Mouse (Mus musculus) heart, embryonic 15.5 days (tissue): ENCODE results near the gene Coro6. TPM values are rescaled to one million over a fixed set of nuclear protein-coding genes. Genes with fewer than 3 reads are reported as not detected.

Experiments used
- ATAC-seq: fragments of 200-750 bp; cut with Nextera tagmentation; replicated peaks from 2 replicates; pipeline ENCODE4 v1.8.0; 2017; ENCODE audit warnings: low read depth, moderate TSS enrichment; ENCODE audit not compliant: insufficient number of reproducible peaks, insufficient read depth, low FRiP score
- H3K27ac ChIP-seq: fragments of 300-500 bp; sonication (generic); 2 replicates; pipeline ENCODE4 v1.5.1; 2015; ENCODE audit warnings: mild to moderate bottlenecking, inconsistent platforms
- H3K27me3 ChIP-seq: fragments of 300-500 bp; sonication (generic); 2 replicates; pipeline ENCODE4 v1.6.1; 2015; ENCODE audit warnings: inconsistent platforms
- H3K36me3 ChIP-seq: fragments of 300-500 bp; sonication (generic); 2 replicates; pipeline ENCODE4 v1.6.1; 2015; ENCODE audit warnings: mild to moderate bottlenecking, inconsistent platforms
- H3K4me1 ChIP-seq: fragments of 300-500 bp; sonication (generic); replicated peaks from 2 replicates; pipeline ENCODE4 v1.6.1; 2015; ENCODE audit warnings: inconsistent platforms
- H3K4me2 ChIP-seq: fragments of 300-500 bp; sonication (generic); 2 replicates; pipeline ENCODE4 v1.6.1; 2015; ENCODE audit warnings: inconsistent platforms, mild to moderate bottlenecking, moderate library complexity
- H3K4me3 ChIP-seq: fragments of 300-500 bp; sonication (generic); 2 replicates; pipeline ENCODE4 v1.5.1; 2015; ENCODE audit warnings: mild to moderate bottlenecking, inconsistent platforms
- H3K9ac ChIP-seq: fragments of 300-500 bp; sonication (generic); 2 replicates; pipeline ENCODE4 v1.6.1; 2015; ENCODE audit warnings: mild to moderate bottlenecking, inconsistent platforms
- H3K9me3 ChIP-seq: fragments of 300-500 bp; sonication (generic); replicated peaks from 2 replicates; pipeline ENCODE4 v1.6.1; 2016; ENCODE audit warnings: inconsistent platforms
- WGBS: fragments of 180-500 bp; shearing (Covaris S2); methylation state at CpG from one replicate; pipeline ENCODE4 v1.1.7; 2015; ENCODE audit warnings: mixed read lengths; 5-methylcytosine and 5-hydroxymethylcytosine counted together
- polyA plus RNA-seq: library from polyadenylated mRNA; unstranded; fragments of >200 nt; fragmentation: Nextera tagmentation; extraction: Ambion mirVana; gene quantifications from 2 replicates; pipeline ENCODE4 v1.2.1, GENCODE M21; 2015

Coro6 gene
- polyA plus RNA-seq, 1 experiment from 2014 or later, result 42.4 TPM

- Histone ChIP-seq H3K27me3 (no peaks in the 10 kb centered on the region), H3K4me3 (peak overlapping the region; percentile 91), H3K36me3 (peaks cover 6% of the 10 kb centered on the region; the same call in 1 of the 2 replicates), H3K4me1 (peaks cover 78% of the 10 kb centered on the region), H3K4me2 (peak overlapping the region; percentile 93), H3K27ac (no peak overlapping the region), H3K9ac (0 out of 2 replicates have a peak overlapping the region, but pooled peaks have one; percentile 93), H3K9me3 (no peaks in the 10 kb centered on the region)
- 65% methylated on average over 6 of the region's 6 CpGs for WGBS
- ATAC-seq, result no peak
These were observed 32.6 kb downstream of the Coro6 start for GRCm38 (mm10) chr11:77494782-77495181.

GRCm38 (mm10) chr11:77495507-77495906, 33.3 kb downstream of the Coro6 start:
- H3K4me2 ChIP-seq, result no peak overlapping the region
- no peak overlapping the region for H3K9ac ChIP-seq
- H3K9me3 ChIP-seq, result no peaks in the 10 kb centered on the region
- H3K4me1 ChIP-seq, result peaks cover 72% of the 10 kb centered on the region
- no peaks in the 10 kb centered on the region for H3K27me3 ChIP-seq
- no peak overlapping the region for H3K4me3 ChIP-seq
- ATAC-seq, result no peak
- H3K27ac ChIP-seq, result peak overlapping the region; percentile 60; the same call in 1 of the 2 replicates
- peaks cover 14% of the 10 kb centered on the region; the same call in 1 of the 2 replicates for H3K36me3 ChIP-seq

DNA sequence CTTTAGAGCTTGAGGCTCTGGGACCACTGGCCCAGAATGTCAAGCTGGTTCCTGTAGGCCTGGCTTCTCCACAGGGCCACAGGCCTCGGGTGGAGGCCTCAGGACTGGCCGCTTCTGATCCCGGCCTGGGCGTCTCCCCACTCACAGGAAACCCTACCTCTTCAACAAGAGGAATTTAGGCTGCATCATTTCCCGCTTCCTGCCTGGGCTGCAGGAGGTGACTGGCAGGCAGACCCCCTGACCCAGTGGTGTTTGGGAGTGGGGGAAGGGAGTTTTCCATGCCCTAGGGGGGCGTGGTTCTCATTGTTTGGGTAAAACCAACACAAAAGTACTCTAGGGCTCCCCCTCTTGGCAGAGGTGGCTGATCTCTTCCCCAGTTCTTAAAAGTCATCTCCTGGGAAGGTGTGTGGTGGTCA, 35.1 kb downstream of the Coro6 start:
- ATAC-seq, result peak; percentile 15; the same call in 1 of the 2 replicates

DNA sequence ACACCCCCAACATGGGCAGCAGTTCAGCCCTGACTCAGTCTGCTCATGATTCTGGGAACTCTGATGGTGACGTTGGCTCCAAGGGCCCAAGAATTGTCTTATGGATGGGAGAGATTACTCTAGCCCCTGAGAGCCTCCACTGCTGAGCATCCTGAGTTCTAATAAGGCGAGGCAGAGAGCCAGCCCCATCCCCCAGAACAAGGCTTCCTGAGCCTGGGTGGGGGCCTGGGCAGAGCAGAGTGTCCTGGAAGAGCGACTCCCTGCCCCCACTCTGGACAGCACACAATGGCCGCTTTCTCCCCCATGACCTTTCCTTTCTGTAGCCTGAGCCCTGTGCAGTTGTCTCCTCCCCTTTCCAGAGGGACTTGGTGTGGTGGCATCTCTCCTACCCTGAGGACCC, 35.6 kb downstream of the Coro6 start:
- peaks cover 60% of the 10 kb centered on the region for H3K4me1 ChIP-seq

More for the DNA sequence above, 35.1 kb downstream of the Coro6 start:
- Histone ChIP-seq H3K9ac (0 out of 2 replicates have a peak overlapping the region, but pooled peaks have one; percentile 41), H3K27ac (peak overlapping the region; percentile 89), H3K36me3 (peaks cover 21% of the 10 kb centered on the region; the same call in 1 of the 2 replicates), H3K4me3 (0 out of 2 replicates have a peak overlapping the region, but pooled peaks have one; percentile 0), H3K9me3 (no peaks in the 10 kb centered on the region), H3K4me1 (peaks cover 65% of the 10 kb centered on the region), H3K27me3 (no peaks in the 10 kb centered on the region), H3K4me2 (peak overlapping the region; percentile 9; the same call in 1 of the 2 replicates)
- 34% methylated on average over 6 of the region's 6 CpGs for WGBS

GRCm38 (mm10) chr11:77498261-77499139, 36.3 kb downstream of the Coro6 start:
- Histone ChIP-seq H3K4me2 (peak overlapping the region; percentile 9; the same call in 1 of the 2 replicates), H3K36me3 (peaks cover 27% of the 10 kb centered on the region; the same call in 1 of the 2 replicates), H3K9ac (peak overlapping the region; percentile 28; the same call in 1 of the 2 replicates), H3K4me3 (no peak overlapping the region), H3K27ac (peak overlapping the region; percentile 89), H3K9me3 (no peaks in the 10 kb centered on the region), H3K27me3 (no peaks in the 10 kb centered on the region), H3K4me1 (peaks cover 67% of the 10 kb centered on the region)
- no peak for ATAC-seq
- 68% methylated on average over 12 of the region's 12 CpGs for WGBS

More for the DNA sequence above, 35.6 kb downstream of the Coro6 start:
- peak; percentile 37 for ATAC-seq
- no peak overlapping the region for H3K4me3 ChIP-seq
- H3K4me2 ChIP-seq, result peak overlapping the region; percentile 9; the same call in 1 of the 2 replicates
- 35% methylated on average over 4 of the region's 4 CpGs for WGBS
- H3K9me3 ChIP-seq, result no peaks in the 10 kb centered on the region
- H3K27me3 ChIP-seq, result no peaks in the 10 kb centered on the region
- peak overlapping the region; percentile 89 for H3K27ac ChIP-seq
- H3K9ac ChIP-seq, result peak overlapping the region; percentile 28; the same call in 1 of the 2 replicates
- peaks cover 23% of the 10 kb centered on the region; the same call in 1 of the 2 replicates for H3K36me3 ChIP-seq

DNA sequence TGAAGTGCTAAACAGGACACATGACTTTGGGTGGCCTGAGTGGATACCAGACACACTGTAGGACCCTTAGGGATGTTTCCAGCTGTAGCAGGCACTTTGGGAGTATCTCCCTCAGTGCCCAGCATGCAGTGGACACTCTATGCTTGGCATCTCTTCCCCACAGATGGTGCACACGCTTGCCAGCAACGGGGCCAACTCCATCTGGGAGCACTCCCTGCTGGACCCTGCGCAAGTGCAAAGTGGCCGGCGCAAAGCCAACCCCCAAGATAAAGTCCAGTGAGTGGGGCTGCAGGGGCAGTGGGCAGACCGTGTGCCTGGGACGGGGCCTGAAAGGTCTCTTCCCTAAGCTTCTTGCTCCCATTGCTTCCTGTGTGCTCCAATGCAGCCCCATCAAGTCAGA, 37.1 kb downstream of the Coro6 start:
- Histone ChIP-seq H3K27ac (no peak overlapping the region), H3K9ac (no peak overlapping the region), H3K4me2 (no peak overlapping the region), H3K4me3 (no peak overlapping the region), H3K27me3 (no peaks in the 10 kb centered on the region), H3K9me3 (no peaks in the 10 kb centered on the region), H3K4me1 (peaks cover 64% of the 10 kb centered on the region), H3K36me3 (peaks cover 32% of the 10 kb centered on the region)
- 78% methylated on average over 7 of the region's 7 CpGs for WGBS
- no peak for ATAC-seq

- H3K4me2 ChIP-seq, result no peak overlapping the region
- peaks cover 44% of the 10 kb centered on the region for H3K36me3 ChIP-seq
- no peak for ATAC-seq
- 87% methylated on average over 17 of the region's 17 CpGs for WGBS
- H3K27ac ChIP-seq, result 0 out of 2 replicates have a peak overlapping the region, but pooled peaks have one; percentile 5
- H3K4me1 ChIP-seq, result peaks cover 52% of the 10 kb centered on the region
- H3K4me3 ChIP-seq, result no peak overlapping the region
- H3K27me3 ChIP-seq, result no peaks in the 10 kb centered on the region
- no peaks in the 10 kb centered on the region for H3K9me3 ChIP-seq
- H3K9ac ChIP-seq, result no peak overlapping the region
These were observed 38.4 kb downstream of the Coro6 start for GRCm38 (mm10) chr11:77500361-77501325.

- peaks cover 51% of the 10 kb centered on the region for H3K36me3 ChIP-seq
- H3K9ac ChIP-seq, result no peak overlapping the region
- no peak overlapping the region for H3K4me3 ChIP-seq
- H3K4me1 ChIP-seq, result peaks cover 44% of the 10 kb centered on the region
- no peak overlapping the region for H3K4me2 ChIP-seq
- H3K27me3 ChIP-seq, result no peaks in the 10 kb centered on the region
- no peak for ATAC-seq
- H3K9me3 ChIP-seq, result no peaks in the 10 kb centered on the region
- WGBS, result 19% methylated on average over 5 of the region's 5 CpGs
- 0 out of 2 replicates have a peak overlapping the region, but pooled peaks have one; percentile 5 for H3K27ac ChIP-seq
These were observed 39.2 kb downstream of the Coro6 start for GRCm38 (mm10) chr11:77501392-77501791.

DNA sequence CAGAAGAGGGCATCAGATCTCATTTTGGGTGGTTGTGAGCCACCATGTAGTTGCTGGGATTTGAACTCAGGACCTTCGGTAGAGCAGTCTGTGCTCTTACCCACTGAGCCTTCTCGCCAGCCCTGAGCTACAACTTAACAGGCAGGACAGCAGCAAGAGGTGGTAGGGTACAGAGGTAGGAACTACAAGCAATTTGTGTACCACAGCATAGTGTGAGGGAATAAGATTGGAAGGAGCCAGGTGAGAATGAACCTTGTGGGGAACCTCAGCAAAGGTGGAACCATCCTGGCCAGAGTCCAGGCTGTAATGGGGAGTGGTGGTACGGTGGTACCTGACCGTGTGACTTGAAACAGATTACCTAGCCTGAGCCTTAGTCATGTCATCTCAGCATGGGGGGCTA, 39.8 kb downstream of the Coro6 start:
- H3K9me3 ChIP-seq, result no peaks in the 10 kb centered on the region
- ATAC-seq, result no peak
- no peaks in the 10 kb centered on the region for H3K27me3 ChIP-seq
- no peak overlapping the region for H3K4me2 ChIP-seq
- peaks cover 57% of the 10 kb centered on the region for H3K36me3 ChIP-seq
- peaks cover 41% of the 10 kb centered on the region for H3K4me1 ChIP-seq
- no peak overlapping the region for H3K27ac ChIP-seq
- 92% methylated on average over 4 of the region's 4 CpGs for WGBS
- no peak overlapping the region for H3K9ac ChIP-seq
- H3K4me3 ChIP-seq, result no peak overlapping the region

DNA sequence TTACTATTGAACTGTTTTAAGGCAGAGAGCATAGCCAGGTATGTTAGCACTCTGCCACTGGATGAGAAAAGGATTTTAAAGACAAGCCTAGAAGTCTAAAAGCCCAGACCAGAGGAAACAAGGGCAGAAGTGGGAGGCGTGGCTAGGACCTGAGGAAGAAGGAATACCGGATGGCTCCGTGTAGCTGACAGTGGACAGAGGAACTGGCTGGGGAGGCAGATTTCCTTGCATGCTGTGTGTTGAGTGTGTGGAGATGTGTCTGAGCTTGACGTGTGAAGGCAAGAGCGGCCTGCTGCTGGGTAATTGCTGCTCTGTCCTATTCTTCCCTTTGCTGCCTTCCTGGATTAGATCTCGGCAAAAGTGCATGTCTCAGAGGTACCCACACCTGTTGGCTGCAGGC, 40.3 kb downstream of the Coro6 start:
- no peak overlapping the region for H3K4me2 ChIP-seq
- peaks cover 61% of the 10 kb centered on the region for H3K36me3 ChIP-seq
- H3K4me1 ChIP-seq, result peaks cover 36% of the 10 kb centered on the region
- H3K27ac ChIP-seq, result peak overlapping the region; percentile 13; the same call in 1 of the 2 replicates
- WGBS, result 73% methylated on average over 6 of the region's 6 CpGs
- no peaks in the 10 kb centered on the region for H3K27me3 ChIP-seq
- ATAC-seq, result no peak
- no peak overlapping the region for H3K9ac ChIP-seq
- H3K9me3 ChIP-seq, result no peaks in the 10 kb centered on the region
- H3K4me3 ChIP-seq, result no peak overlapping the region
